Mouse (Mus musculus): ENCODE data around the gene Fstl3.

DNA sequence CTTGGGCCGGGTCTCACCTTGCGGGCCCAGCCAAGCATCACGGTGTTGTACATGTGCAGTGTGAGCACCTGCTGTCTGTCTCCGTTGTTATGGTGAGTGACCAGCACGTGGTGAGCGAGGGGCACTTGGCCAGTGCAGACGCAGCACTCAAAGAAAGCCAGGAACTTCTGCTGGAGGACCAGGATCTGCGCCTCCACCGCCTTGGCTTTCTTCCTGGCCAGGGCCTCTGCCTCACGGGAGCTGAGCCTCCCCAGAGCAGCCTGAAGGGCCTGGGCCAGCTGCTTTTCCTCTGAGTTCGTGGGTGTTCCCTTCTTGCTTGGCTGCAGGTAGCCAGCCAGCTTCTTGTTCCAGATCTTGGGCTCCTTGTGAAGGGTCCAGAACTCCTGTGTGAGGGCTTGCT lies 33.9 kb upstream of the Fstl3 start:
- TF ChIP-seq POLR2A (IDR thresholded peaks at IDR 0.05; ENCODE audit: low read depth, low read length) (no peak), CTCF (IDR thresholded peaks at IDR 0.05; ENCODE audit: extremely low read depth, insufficient read depth, insufficient read length, insufficient replicate concordance) (no peak)
